Mouse (Mus musculus): ENCODE measurements around the gene Taf13.

Taf13 gene

DNA sequence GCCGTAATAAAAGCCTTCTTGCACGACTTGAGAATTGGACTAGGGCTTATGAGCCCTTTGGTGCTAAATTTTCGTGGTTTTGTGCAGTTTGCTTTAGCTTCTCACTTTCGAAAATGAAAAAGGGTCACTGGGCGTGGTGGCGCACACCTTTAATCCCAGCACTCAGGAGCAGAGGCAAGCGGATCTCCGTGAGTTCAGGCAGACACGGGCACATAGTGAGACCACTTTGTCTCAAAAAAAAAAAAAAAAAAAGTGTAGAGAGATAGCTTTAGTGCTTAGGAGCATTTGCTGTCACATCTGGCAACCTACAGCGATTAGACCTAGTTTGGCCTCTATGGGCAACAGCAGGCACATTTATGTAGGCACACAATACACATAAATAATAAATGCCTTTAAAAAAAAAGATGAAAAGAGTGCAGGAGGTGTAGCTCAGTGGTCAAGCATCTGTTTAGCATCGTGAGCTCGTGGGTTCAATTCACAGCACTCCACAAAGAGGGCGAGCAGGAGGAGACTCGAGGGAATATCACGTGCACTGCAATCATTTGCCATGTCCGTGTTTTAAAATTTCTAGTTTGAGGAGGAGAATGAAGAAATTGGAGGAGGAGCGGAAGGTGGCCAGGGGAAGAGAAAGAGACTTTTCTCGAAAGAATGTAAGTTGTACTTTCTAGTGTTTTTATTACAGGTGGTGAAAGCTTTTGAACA lies 962 bp downstream of the Taf13 start:
- no peak for DNase-seq (ENCODE audit: low spot score in 2 of 2)

DNA sequence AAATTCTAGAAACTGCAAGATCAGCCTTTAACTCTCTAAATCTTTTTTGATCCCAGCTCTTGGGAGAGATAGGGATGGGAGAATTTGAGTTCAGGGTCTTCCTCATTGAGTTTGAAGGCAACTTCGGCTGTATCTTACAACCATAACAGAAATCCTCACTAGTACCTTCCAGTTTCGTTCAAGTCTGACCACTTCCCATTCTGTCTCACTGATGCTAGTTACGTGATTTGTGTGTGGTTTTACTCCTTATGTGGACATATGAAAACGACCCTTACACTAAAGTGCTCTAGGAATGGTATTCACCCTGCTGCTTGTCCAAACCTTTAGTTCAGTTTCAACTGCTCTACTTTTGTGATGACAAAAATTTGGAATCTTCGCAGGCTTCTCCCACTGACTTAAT lies 2.5 kb downstream of the Taf13 start:
- DNase-seq (ENCODE audit: low spot score in 2 of 2) = no peak

DNA sequence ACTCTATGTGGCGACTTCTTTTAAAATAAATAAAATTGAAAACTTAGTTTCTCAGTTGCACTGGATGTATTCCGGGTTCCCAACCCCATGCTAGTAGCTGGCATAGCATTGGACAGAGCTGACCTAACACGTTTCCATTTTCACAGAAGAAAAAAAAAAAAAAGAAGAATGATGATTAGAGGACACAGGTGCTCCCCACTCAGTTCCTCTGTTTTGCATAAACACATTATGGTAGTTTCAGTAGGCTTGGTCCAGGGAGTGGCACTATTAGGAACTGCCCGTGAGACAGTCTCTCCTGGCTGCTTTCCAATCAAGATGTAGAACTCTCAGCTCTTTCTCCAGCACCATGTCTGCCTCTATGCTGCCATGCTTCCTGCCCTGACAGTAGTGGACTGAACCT lies 13.1 kb downstream of the Taf13 start:
- no peak for DNase-seq (ENCODE audit: low spot score in 2 of 2)

DNA sequence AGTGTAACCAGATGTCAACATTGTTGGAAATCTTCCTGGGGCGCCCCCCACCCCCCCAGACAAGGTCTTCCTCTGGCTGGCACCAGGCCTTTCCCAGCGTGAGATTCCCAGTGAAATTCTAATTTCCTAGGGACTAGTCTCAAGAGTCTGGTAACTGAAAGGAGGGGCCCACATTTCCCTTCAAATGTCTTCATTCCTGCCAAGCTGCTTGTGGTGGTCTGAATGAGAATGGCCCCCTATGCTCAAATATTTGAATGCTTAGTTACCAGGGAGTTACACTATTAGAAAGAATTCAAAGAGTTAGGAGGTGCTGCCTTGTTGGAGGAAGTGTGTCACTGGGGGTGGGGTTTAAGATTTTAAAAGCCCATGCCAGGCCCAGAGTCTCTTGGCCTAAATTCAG lies 16.9 kb downstream of the Taf13 start:
- no peak for DNase-seq (ENCODE audit: low spot score in 2 of 2)

DNA sequence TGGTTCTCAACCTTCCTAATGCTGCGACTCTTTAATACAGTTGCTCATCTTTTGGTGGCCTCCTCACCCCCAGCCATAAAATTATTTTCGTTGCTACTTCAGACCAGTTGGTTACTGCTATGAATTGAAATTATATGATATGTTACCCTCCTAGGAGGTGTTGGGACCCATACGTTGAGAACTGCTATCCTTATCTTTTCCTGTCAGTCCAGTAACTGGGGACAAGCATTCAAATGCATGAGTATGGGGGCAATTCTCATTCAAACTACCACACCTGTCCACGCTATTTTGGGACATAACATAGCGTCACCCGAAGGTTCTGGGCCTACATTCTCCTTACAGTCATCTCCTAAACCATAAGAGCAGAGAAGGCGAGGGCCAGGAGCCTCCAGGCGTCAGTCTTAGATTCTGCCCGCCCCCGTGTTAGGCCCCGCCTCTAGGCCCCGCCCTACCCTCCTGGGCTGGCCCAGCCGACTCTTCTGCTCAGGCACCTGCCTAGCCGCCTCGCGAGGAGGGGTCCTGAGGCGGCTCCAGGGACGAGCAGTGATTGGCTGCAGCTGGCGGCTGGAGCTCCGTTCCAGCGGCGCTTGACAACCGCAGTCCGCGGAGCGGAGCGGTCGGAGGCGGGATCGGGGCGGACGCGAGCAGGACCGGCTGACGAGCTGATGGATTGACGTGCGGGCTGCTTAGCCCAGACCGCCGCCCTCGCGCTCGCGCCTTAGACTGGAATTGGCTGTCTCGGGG lies 19.5 kb downstream of the Taf13 start, which contains the start of gene Wdr47:
Gene Wdr47 (plus strand): TSS at position 494 of the 744 bp plus-strand sequence.
- DNase-seq (ENCODE audit: low spot score in 2 of 2) = peak; percentile 93 to 98

DNA sequence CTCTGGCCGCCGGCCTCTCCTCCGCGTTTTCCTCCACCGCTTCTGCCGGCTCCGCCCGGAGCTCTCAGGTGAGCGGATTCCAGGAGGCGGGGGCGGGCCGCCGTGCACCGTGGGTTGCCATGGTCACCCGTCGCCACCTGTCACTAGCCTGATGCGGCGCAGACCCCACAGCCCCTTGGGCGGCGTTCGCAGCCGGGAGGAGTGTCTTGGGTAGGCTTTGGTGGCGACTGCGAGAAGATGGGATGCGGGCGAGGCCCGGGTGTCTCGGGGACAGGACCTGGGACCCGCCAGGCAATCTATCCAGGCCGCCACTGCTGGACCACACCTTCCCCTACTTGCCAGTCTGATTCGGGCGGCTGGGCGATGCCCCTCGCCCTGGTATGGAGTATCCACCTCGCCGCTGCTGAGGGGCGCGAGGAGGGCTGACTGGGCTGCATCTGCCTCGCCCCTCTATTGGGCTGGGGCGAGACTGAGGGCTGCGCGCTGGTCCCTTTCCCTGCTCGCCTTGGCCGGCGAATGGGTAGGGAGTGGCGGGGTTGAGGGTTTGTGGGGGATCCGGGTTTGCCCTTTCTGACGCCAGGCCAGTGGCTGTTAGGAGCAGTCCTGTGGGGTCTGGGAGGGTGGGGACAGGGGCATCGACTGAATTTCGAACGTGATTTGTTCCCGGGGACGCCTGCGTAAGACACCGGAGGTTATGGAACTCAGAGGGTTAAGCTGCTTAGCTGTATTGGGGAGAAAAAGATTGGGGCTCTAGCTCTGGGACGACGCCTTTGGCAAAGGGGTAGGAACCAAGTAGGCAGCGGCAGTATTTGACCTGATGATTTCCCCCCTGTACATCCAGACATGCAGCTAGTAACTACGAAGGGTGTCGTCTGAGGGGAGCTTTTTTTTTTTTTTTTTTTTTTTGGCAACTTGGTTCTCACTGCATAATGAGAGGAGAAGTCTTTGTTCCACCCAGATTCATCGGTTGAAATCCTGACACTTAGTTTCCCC lies 20.3 kb downstream of the Taf13 start:
- DNase-seq (ENCODE audit: low spot score in 2 of 2) = no peak

DNA sequence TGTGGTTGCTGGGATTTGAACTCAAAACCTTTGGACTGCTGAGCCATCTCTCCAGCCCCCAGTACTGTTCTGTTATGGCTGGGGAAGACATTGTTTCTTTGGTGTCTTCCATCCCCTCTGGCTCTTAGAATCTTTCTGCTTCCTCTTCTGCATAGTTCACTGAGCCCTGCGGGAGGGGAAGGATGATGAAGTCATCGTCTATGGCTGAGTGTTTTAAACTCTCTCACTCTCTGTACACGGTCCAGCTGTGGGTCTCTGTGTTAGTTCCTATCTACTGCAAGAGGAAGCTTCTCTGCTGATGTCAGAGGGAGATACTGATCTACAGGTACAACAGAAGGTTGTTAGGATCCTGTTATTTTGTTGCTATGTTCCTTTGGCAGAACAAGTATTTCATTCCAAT lies 37.4 kb downstream of the Taf13 start:
- no peak for DNase-seq (ENCODE audit: low spot score in 2 of 2)
